Mouse (Mus musculus) liver, embryonic 14.5 days (tissue): Measurements from ENCODE around the gene Col9a1. TPM values are rescaled to one million over a fixed set of nuclear protein-coding genes. Genes with fewer than 3 reads are reported as not detected.

Experiments
- ATAC-seq: fragments of 200-750 bp; cut with Nextera tagmentation; 2 replicates; pipeline ENCODE4 v1.8.0; 2017; ENCODE audit warnings: moderate number of reproducible peaks, mild to moderate bottlenecking, moderate library complexity; ENCODE audit not compliant: insufficient read depth
- DNase-seq, 3 experiments: peaks; one replicate each; pipeline ENCODE4 v3.0.0-alpha.2; 2012 to 2013; ENCODE audit warnings: low read depth in 3 of 3, low spot score in 3 of 3
- H3K27ac ChIP-seq: fragments of 300-500 bp; sonication (generic); 2 replicates; pipeline ENCODE4 v1.5.1; 2014; ENCODE audit warnings: moderate library complexity, mild to moderate bottlenecking, control low read depth, inconsistent platforms
- H3K27me3 ChIP-seq: fragments of 300-500 bp; sonication (generic); 2 replicates; pipeline ENCODE4 v1.6.1; 2014; ENCODE audit warnings: mild to moderate bottlenecking, low read length, moderate library complexity; ENCODE audit not compliant: control insufficient read depth, insufficient read depth
- H3K36me3 ChIP-seq: fragments of 300-500 bp; sonication (generic); replicated peaks from 2 replicates; pipeline ENCODE4 v1.6.1; 2014; ENCODE audit warnings: low read depth; ENCODE audit not compliant: control insufficient read depth, insufficient read depth
- H3K4me1 ChIP-seq, 2 experiments: fragments of 200-500 bp in 1 of 2; fragments of 300-500 bp in 1 of 2; sonication (generic) in 1 of 2; replicated peaks; 2 replicates each; pipeline ENCODE4 v1.6.1; 2012 to 2014; ENCODE audit warnings: antibody characterized with exemption in 1 of 2, inconsistent platforms in 1 of 2, low read length in 1 of 2; ENCODE audit not compliant: control insufficient read depth in 2 of 2, insufficient read depth in 2 of 2
- H3K4me2 ChIP-seq: fragments of 300-500 bp; sonication (generic); 2 replicates; pipeline ENCODE4 v1.6.1; 2014; ENCODE audit warnings: low read depth, mild to moderate bottlenecking, control low read depth, moderate library complexity
- H3K4me3 ChIP-seq, 2 experiments: fragments of 200-500 bp in 1 of 2; fragments of 300-500 bp in 1 of 2; sonication (generic) in 1 of 2; 2 replicates each; pipeline ENCODE4 v1.5.1; 2012 to 2014; ENCODE audit warnings: low read depth in 2 of 2, low read length in 2 of 2, mild to moderate bottlenecking in 2 of 2, control low read depth in 1 of 2, inconsistent platforms in 1 of 2, moderate library complexity in 1 of 2; ENCODE audit not compliant: insufficient read depth in 1 of 2
- H3K9ac ChIP-seq: fragments of 300-500 bp; sonication (generic); replicated peaks from 2 replicates; pipeline ENCODE4 v1.6.1; 2014; ENCODE audit warnings: mild to moderate bottlenecking, control low read depth, moderate library complexity
- H3K9me3 ChIP-seq: fragments of 300-500 bp; sonication (generic); 2 replicates; pipeline ENCODE4 v1.6.1; 2016; ENCODE audit warnings: low read length, mixed read lengths; ENCODE audit not compliant: control insufficient read depth
- CTCF ChIP-seq: IDR thresholded peaks from 2 replicates; pipeline ENCODE4 v1.5.1; 2016; ENCODE audit warnings: antibody characterized with exemption, low read depth, control low read depth
- EP300 ChIP-seq: IDR thresholded peaks from 2 replicates; pipeline ENCODE4 v1.6.1; 2016; ENCODE audit warnings: antibody characterized with exemption, low read depth
- WGBS: fragments of 180-500 bp; shearing (Covaris S2); extraction: QIAGEN DNeasy Blood & Tissue Kit; methylation state at CpG from one replicate; pipeline ENCODE4 v1.1.7; 2014; ENCODE audit not compliant: insufficient replicate concordance; 5-methylcytosine and 5-hydroxymethylcytosine counted together
- polyA plus RNA-seq, 2 experiments: library from polyadenylated mRNA; depleted of rRNA in 1 of 2; stranded (reverse) in 1 of 2; unstranded in 1 of 2; fragments of >200 nt; fragmentation: Nextera tagmentation in 1 of 2; extraction: Ambion mirVana in 1 of 2; gene quantifications; 2 replicates each; pipeline versions ENCODE4 v1.2.1 to v1.2.3; 2012 to 2014

Col9a1 gene
- polyA plus RNA-seq, 2 experiments = 0.04 to 0.13 TPM

DNA sequence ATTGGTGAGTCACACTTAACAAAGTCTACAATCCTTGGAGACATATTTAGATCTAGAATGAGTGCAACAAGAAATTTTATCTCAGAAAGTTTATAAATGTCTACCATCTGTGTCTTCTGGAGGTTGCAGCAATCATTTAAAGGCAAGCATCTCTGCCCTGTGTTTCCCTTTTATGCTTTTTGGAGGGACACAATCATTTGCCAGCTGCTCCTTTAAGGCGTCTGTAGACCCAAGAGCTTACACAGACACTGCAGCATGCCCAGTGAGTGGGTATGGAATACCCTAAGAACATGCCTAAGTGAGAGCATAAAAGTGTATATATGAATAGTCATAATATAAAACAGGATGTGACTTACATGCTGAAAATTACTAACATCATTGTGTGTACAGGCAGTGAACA, 52.1 kb downstream of the Col9a1 start:
- Histone ChIP-seq H3K4me1 (no peaks in the 10 kb centered on the region), H3K4me3 (no peak overlapping the region), H3K36me3 (no peaks in the 10 kb centered on the region), H3K9me3 (no peaks in the 10 kb centered on the region), H3K27ac (no peak overlapping the region), H3K27me3 (no peaks in the 10 kb centered on the region), H3K4me2 (no peak overlapping the region), H3K9ac (no peak overlapping the region)
- DNase-seq = no peak
- ATAC-seq = no peak
- WGBS = 57% methylated on average over 1 of the region's 1 CpGs
- TF ChIP-seq CTCF (no peak), EP300 (no peak)

DNA sequence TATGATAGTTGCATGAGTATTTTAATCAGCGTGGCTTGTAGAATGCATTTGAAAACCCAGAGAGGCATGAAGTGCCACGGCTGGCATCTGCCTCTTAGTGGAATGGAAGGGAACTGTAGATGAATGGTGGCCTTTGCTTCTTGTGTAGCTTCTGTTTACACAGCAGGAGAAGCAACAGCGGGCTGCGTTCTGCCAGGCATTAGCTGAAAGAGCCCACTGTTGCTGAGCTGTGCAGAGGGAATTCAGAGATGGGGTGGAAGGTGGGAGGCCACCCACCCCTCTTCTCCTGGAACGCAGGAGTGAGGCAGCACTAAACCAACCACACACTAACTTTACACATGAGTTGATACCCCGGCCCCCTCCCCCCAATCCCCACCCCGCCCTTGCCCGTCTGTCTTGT, 53.0 kb downstream of the Col9a1 start:
- TF ChIP-seq EP300 (no peak), CTCF (no peak)
- H3K27ac ChIP-seq = no peak overlapping the region
- H3K36me3 ChIP-seq = no peaks in the 10 kb centered on the region
- no peak overlapping the region for H3K9ac ChIP-seq
- DNase-seq (no peak), ATAC-seq (no peak)
- WGBS = 50% methylated on average over 8 of the region's 8 CpGs
- H3K27me3 ChIP-seq = no peaks in the 10 kb centered on the region
- no peak overlapping the region for H3K4me3 ChIP-seq
- no peaks in the 10 kb centered on the region for H3K9me3 ChIP-seq
- no peaks in the 10 kb centered on the region for H3K4me1 ChIP-seq
- H3K4me2 ChIP-seq = no peak overlapping the region

DNA sequence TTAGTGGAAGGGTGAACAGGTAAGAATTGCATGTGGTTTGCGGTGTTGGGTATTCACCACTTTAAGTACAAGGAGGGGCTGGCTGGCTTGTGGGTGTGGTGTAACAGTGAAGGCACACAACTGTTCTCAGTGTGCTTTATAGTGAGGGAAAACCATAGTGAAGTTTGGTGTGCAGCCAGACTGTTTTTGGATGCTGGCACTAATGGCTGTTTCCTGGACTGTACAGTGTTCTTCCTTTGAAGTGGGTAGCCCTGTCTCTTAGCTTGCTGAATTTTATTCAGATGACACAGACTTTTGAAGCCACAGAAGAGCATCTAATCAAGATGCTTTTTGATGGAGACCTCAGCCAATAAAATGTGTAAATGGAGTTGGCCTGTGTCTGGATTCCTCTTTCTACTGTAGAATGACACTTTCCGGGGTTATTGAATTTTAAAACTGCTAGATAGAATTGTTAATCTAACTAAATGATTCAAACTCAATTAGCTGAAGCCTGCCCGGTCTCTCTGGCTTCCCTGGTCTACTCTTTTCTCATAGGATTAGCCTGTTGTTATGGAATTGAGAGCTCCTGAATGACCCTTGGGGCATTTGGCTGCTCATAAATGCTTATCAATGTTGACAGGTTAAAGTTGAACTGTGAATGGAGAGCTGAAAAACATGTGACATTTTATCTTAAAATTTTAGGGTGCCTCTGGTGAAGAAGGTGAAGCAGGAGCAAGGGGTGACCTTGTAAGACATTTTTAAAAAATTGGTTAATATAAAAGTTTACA, 54.3 kb downstream of the Col9a1 start:
- Histone ChIP-seq H3K36me3 (no peaks in the 10 kb centered on the region), H3K4me2 (no peak overlapping the region), H3K9ac (no peak overlapping the region), H3K27ac (no peak overlapping the region), H3K27me3 (no peaks in the 10 kb centered on the region), H3K9me3 (no peaks in the 10 kb centered on the region), H3K4me3 (no peak overlapping the region), H3K4me1 (no peaks in the 10 kb centered on the region)
- ATAC-seq (no peak), DNase-seq (no peak)
- 56% methylated on average over 3 of the region's 3 CpGs for WGBS
- TF ChIP-seq EP300 (no peak), CTCF (no peak)

DNA sequence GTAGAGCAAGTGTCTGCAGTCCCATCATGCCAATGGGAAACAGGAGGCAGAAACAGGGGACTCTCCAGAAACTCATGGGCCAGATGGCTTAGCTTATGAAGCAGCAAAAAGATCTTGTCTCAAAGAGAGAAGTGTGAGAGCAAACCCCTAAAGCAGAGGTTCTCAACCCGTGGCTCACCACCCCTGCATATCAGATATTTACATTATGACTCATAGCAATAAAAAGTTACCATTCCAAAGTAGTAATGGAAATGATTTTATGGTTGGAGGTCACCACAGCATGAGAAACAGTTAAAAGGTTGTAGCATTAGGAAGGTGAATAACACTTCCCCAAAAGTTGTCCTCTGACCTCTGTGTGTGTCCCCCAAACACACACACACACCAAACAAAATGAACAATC, 58.9 kb downstream of the Col9a1 start:
- WGBS = 45% methylated on average over 1 of the region's 1 CpGs
- ATAC-seq = no peak

DNA sequence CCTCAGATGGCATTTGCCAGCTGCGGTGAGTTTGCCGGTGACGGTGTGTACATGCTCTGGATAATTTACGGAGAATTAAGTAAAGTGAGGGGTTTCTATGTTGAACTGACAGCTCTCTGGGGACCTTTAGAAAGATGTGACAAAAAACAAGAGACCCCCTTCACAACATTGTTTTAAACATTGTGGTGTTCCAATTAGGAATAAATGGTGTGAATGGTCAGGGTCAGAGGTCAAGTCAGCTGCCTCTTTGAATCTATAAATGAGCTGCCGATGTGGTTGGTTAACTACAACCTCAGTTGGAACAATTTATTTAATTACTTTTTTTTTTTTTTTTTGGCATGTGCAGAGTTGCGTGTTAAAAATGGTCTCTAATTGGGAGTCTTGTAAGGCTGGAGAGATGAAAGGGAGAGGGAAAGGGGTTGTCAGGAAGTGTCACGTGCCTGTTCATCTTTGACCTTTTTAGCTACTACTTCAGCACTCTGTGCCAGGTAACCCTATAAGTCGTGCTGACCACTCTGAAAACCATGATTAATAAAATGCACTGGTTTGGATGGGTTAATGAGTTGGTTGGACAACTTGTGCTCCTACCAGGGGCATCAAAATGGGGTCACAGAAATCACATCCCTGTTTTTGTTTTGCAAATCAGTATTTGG, 62.8 kb downstream of the Col9a1 start:
- no peak for DNase-seq
- TF ChIP-seq EP300 (no peak), CTCF (no peak)
- Histone ChIP-seq H3K9me3 (no peaks in the 10 kb centered on the region), H3K36me3 (no peaks in the 10 kb centered on the region), H3K4me2 (no peak overlapping the region), H3K4me3 (no peak overlapping the region), H3K9ac (no peak overlapping the region), H3K4me1 (no peaks in the 10 kb centered on the region), H3K27me3 (no peaks in the 10 kb centered on the region), H3K27ac (no peak overlapping the region)
- no peak for ATAC-seq
- WGBS = 71% methylated on average over 8 of the region's 8 CpGs

More for the DNA sequence above, 58.9 kb downstream of the Col9a1 start:
- H3K4me1 ChIP-seq = no peaks in the 10 kb centered on the region
- H3K36me3 ChIP-seq = no peaks in the 10 kb centered on the region
- no peaks in the 10 kb centered on the region for H3K9me3 ChIP-seq
- TF ChIP-seq CTCF (no peak), EP300 (no peak)
- no peak overlapping the region for H3K4me2 ChIP-seq
- no peak overlapping the region for H3K9ac ChIP-seq
- H3K4me3 ChIP-seq = no peak overlapping the region
- DNase-seq = no peak
- no peak overlapping the region for H3K27ac ChIP-seq
- H3K27me3 ChIP-seq = no peaks in the 10 kb centered on the region
